Mouse (Mus musculus) brain, embryonic 14.5 days (tissue): ENCODE data around the gene Hcfc1r1. TPM values are rescaled to one million over a fixed set of nuclear protein-coding genes. Genes with fewer than 3 reads are reported as not detected.

Experiments used
- DNase-seq: peaks from one replicate; pipeline ENCODE4 v3.0.0-alpha.2; 2011; ENCODE audit warnings: low read depth
- CTCF ChIP-seq: fragments of 200-500 bp; IDR thresholded peaks from 2 replicates; pipeline ENCODE4 v1.5.1; 2012; ENCODE audit warnings: inconsistent platforms, mild to moderate bottlenecking, moderate library complexity, borderline replicate concordance; ENCODE audit not compliant: insufficient read depth, insufficient read length; ENCODE audit errors: extremely low read depth
- POLR2A ChIP-seq: fragments of 200-500 bp; IDR thresholded peaks from 2 replicates; pipeline ENCODE4 v1.6.1; 2012; ENCODE audit warnings: mild to moderate bottlenecking, inconsistent platforms, borderline replicate concordance; ENCODE audit not compliant: poor library complexity, insufficient read depth, insufficient read length, severe bottlenecking; ENCODE audit errors: extremely low read depth
- polyA plus RNA-seq: library from polyadenylated mRNA; depleted of rRNA; stranded (reverse); fragments of >200 nt; gene quantifications from 2 replicates; pipeline ENCODE4 v1.2.3, GENCODE M21; 2012

The Hcfc1r1 gene
- polyA plus RNA-seq, 1 experiment, result 81.2 TPM

GRCm38 (mm10) chr17:23660117-23660875 lies 13.1 kb upstream of the Hcfc1r1 start, which contains the start of gene Bicdl2:
Gene Bicdl2, plus strand, starts transcription at chr17:23660506.
- no peak for DNase-seq
- peak; percentile 50 for TF ChIP-seq CTCF
- no peak for TF ChIP-seq POLR2A

GRCm38 (mm10) chr17:23660876-23661200 lies 12.6 kb upstream of the Hcfc1r1 start:
- DNase-seq, result no peak
- TF ChIP-seq CTCF (no peak), POLR2A (no peak)

GRCm38 (mm10) chr17:23661526-23661925 lies 11.9 kb upstream of the Hcfc1r1 start:
- no peak for DNase-seq
- no peak for TF ChIP-seq POLR2A
- TF ChIP-seq CTCF, result peak; percentile 41; the same call in 1 of the 2 replicates

GRCm38 (mm10) chr17:23664556-23665021 lies 8.8 kb upstream of the Hcfc1r1 start:
- no peak for TF ChIP-seq POLR2A
- TF ChIP-seq CTCF, result peak; percentile 75; the same call in 1 of the 2 replicates
- peak; percentile 56 for DNase-seq

- no peak for DNase-seq
- TF ChIP-seq CTCF (no peak), POLR2A (no peak)
Measured at GRCm38 (mm10) chr17:23665511-23665910, 7.9 kb upstream of the Hcfc1r1 start.

- no peak for DNase-seq
- TF ChIP-seq CTCF (no peak), POLR2A (no peak)
Measured at GRCm38 (mm10) chr17:23670516-23671074, 2.8 kb upstream of the Hcfc1r1 start.

GRCm38 (mm10) chr17:23671519-23671918 lies 1.9 kb upstream of the Hcfc1r1 start:
- TF ChIP-seq POLR2A, result no peak
- no peak for TF ChIP-seq CTCF

GRCm38 (mm10) chr17:23672761-23673160 lies 635 bp upstream of the Hcfc1r1 start:
- TF ChIP-seq POLR2A (no peak), CTCF (no peak)
- DNase-seq, result no peak

More at GRCm38 (mm10) chr17:23671519-23671918, 1.9 kb upstream of the Hcfc1r1 start:
- no peak for DNase-seq

- TF ChIP-seq POLR2A (no peak), CTCF (no peak)
- no peak for DNase-seq
Measured at GRCm38 (mm10) chr17:23674271-23674952, 1.0 kb downstream of the Hcfc1r1 start.

GRCm38 (mm10) chr17:23675127-23675526 lies 1.7 kb downstream of the Hcfc1r1 start:
- DNase-seq, result no peak
- TF ChIP-seq CTCF, result no peak
- TF ChIP-seq POLR2A, result no peak

GRCm38 (mm10) chr17:23675564-23676281 lies 2.3 kb downstream of the Hcfc1r1 start:
- no peak for DNase-seq
- no peak for TF ChIP-seq POLR2A
- TF ChIP-seq CTCF, result no peak
